Mouse (Mus musculus) C2C12 (cell line): Measurements from ENCODE around the gene Rpl15.

Source experiments
- CTCF ChIP-seq: IDR thresholded peaks from one replicate; pipeline ENCODE4 v1.5.1; 2011; ENCODE audit not compliant: control insufficient read depth, insufficient read depth, insufficient read length
- MYOG ChIP-seq: IDR thresholded peaks from one replicate; pipeline ENCODE4 v1.6.1; 2011; ENCODE audit not compliant: control insufficient read depth, insufficient read length; ENCODE audit errors: extremely low read depth

GRCm38 (mm10) chr14:18233076-18233475, 38.1 kb downstream of the Rpl15 start:
- no peak for TF ChIP-seq MYOG
- TF ChIP-seq CTCF: no peak
